Mouse (Mus musculus) A20 (cell line): ENCODE results near the gene Ccdc113.
"Not testable (repeated sequence)": the region's sequence is repeated elsewhere in the genome, so short reads cannot be mapped to it uniquely, and the experiment has no call there.

ENCODE experiments used
- DNase-seq: peaks from one replicate; pipeline ENCODE4 v3.0.0-alpha.2; 2011; ENCODE audit warnings: low read depth, low spot score

Ccdc113 gene

GRCm38 (mm10) chr8:95601306-95601705 lies 67.4 kb downstream of the Ccdc113 start:
- DNase-seq, result no peak

DNA sequence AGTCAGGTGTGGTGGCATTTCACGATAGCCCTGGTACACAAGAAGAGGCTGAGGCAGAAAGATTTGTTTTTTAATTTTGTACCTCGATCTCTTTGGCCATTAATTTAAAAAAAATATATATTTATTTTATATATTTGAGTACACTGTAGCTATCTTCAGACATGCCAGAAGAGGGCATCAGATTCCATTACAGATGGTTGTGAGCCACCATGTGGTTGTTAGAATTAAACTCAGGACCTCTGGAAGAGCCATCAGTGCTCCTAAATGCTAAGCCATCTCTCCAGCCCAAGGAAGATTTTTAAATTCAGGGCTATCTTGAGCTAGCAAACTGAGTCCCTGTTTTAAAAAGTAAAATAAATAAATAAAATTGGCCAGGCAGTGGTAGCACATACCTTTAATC lies 68.3 kb downstream of the Ccdc113 start:
- DNase-seq, result no peak

GRCm38 (mm10) chr8:95606509-95606908 lies 72.6 kb downstream of the Ccdc113 start:
- DNase-seq, result not testable (repeated sequence)

GRCm38 (mm10) chr8:95607210-95607609 lies 73.3 kb downstream of the Ccdc113 start:
- DNase-seq, result peak; percentile 32
